Mouse (Mus musculus) adrenal gland, postnatal 10 days (tissue): ENCODE measurements around the gene Atp6v0b. TPM values are rescaled to one million over a fixed set of nuclear protein-coding genes. Genes with fewer than 3 reads are reported as not detected.
A peak's percentile ranks its signal among the peaks of the same experiment; 100 is the strongest.

ENCODE experiments used
- DNase-seq: peaks from one replicate; pipeline ENCODE4 v3.0.0; 2021; ENCODE audit warnings: mixed read lengths
- total RNA-seq, 2 experiments: library from RNA; stranded (reverse); gene quantifications; 2 replicates each; pipeline ENCODE4 v1.2.3; 2021

Gene Atp6v0b
- total RNA-seq, 2 experiments from 2014 or later = 145 to 149 TPM

DNA sequence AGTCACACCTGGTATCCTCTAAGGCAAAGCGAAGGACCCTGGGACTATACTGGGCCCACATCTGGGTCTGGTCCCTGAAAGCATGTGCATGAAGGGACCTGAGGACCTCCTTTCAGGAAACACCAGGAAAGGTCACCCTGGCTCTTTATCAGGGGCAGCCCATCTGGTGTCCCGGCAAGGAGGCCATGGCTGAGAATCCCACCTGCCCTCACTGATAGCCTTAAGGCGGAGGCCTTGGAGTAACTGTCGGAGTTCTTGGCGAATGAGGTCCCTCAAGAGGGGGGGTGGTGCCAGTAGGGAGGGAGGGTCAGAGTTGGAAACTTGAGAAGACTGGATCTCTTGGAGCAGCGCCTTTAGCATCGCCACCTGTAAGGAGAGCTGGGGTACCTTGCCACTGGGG is 15.3 kb downstream of the Atp6v0b start:
- DNase-seq = no peak

DNA sequence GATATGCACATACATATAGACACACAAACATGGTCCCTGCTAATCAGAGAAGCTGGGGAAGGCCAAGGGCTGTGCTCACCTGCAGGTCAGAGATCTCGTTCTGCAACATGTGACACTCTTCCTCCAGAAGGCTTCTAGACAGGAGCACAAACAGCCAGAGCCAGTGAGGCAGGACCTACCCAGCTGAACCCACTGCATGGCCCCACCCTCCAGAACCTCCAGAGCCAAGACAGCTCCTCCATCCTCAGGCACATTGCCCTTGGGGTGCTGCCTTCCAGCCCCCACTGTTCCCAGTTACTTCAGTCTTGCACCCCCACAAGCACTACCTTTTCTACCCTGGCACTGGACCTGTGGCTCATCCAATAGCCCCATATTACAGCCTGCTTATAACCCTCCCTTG is 16.7 kb downstream of the Atp6v0b start:
- DNase-seq = no peak

DNA sequence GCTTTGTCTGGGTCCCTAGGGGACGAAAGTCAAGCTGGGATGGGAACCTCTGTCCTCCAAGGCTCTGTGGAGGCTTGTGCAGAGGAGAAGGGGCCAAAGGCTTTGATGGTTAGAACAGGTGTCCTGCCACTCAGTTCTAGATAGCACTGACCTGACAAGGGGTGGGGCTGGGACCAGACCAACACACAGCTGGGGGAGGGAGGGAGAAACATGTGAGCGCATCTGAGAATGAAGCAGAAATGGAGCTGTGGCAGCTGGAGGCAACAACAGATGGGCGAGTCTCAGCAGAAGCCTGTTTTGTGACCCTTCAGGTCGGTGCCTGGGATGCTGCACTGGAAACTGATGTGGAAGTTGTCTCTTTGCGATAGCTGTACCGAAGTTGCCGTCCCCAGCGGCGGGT is 17.8 kb downstream of the Atp6v0b start:
- DNase-seq = no peak

DNA sequence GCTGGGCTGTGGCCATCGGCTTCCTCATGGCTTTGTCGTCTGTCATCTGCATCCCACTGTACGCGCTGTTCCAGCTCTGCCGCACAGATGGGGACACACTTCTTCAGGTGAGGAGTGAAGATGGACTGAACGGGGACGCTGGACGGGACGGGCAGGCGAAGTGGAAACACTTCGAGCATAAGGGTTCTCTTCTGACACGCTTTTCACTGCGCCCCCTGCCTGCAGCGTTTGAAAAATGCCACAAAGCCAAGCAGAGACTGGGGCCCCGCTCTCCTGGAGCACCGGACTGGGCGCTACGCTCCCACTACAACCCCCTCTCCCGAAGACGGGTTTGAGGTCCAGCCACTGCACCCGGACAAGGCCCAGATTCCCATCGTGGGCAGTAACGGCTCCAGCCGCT is 19.3 kb downstream of the Atp6v0b start:
- peak; percentile 81 for DNase-seq

DNA sequence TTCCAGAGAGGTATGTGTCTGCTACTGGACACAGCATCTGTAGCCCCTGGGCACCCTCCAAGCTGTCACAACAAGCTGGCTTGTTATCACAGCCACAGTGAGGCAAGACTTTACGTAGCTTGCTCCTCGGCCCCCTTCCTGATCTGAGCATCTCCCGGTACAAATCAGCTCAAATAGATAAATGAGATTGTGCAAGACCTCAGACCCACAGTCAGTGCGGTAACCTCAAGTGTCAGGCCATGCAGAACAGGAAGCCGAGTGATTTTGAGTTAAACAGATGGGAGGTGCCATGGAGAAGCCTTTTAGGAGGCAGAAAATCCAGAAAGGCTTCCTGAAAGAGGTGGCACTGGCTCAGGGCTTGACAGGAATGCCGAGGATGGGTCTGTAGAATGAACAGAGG is 20.1 kb downstream of the Atp6v0b start:
- no peak for DNase-seq

DNA sequence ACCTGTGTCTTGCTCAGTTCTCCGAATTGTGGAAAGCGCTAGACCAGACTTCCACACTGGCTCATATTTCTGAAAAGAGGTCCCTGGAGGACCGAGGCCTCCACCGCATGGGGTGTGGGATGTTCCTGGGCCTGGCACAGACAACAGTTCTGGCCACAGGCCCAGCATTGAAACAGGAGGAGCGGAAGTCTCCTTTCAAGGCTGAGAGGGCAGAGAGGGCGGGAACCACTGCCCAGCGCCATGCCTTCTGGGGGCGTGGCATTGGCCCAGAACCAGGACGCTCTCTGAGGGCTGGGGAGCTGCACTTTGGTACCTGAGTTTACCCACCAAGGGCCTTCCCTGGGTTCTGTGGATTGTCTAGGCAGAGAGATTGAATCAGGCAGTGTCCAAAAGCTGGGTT is 21.1 kb downstream of the Atp6v0b start:
- peak; percentile 93 for DNase-seq

DNA sequence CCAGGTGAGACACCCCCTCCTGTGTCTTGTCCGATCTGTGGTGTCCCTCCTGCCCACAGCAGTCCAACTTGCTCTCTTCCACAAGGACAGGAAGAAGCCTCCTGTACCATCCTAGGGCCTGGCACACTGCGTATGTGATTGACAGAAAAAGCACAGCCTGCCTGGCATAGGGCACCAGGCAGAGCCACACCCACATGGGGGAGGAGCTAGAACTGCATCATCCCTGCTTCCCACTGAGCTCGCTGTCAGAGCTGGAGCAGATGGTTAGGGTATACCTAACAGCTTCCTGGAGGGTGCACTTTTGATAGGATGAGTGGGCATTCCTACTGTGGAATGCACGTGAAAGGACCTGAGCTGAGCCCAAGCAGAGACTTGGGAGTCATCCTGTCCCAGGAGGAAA is 24.3 kb downstream of the Atp6v0b start:
- DNase-seq = peak; percentile 44

DNA sequence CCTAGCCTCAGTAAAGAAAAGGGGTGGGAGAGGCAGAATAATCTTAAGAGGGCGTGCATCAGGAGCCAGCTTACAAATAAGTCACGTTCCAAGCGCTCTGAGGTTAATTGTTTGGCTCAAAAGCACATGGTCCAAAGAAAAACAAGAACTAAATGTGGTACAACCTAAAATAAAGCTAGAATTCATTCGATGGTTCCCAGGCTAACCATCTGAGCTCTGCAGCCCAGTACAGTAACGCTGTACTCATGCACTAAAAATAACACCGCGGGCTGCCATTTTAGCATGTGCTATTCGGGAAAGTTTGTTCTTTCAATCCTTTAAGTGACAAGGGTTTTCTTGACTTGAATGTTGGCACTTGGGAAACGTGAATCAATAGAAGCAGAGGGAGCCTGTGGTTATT is 26.6 kb downstream of the Atp6v0b start:
- DNase-seq = no peak

DNA sequence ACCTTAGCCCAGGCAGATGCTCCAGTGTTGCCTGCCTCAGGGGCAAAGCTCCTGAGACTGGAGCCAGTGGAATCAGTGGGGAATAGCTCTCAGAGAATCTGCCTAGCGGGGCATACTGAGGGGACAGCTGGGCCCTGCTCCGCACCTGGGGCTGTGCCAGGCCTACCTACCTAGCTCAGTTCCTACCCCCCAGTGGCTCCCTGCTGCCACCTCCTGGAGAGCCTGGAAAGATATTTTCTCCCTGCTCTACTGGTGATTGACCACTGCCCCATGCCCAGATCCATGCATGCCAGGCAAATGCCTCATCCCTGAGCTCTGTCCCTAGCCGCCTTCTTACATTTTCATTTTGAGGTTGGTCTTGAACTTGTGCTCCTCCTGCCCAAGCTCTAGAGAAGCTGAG is 28.3 kb downstream of the Atp6v0b start:
- peak; percentile 82 for DNase-seq

DNA sequence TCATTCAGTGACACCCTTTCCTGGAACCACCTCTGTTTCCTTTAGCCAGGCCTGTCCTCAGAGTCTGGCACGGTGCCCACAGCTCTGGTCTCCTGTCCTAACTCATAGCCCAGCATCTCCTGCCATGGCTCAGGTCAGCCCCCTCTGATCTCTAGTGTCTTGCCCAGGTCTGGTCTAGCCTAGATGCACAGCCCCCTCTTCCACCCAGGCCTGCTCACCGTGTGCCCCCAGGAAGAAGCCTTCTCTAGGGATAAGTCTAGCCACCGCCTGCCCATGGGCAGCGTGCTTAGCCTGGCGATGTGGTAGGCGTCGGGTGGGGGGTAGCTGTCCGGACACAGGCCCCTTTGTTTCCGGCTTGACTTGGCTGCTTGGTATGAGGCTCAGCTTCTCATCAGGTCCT is 32.0 kb downstream of the Atp6v0b start:
- DNase-seq = peak; percentile 52

DNA sequence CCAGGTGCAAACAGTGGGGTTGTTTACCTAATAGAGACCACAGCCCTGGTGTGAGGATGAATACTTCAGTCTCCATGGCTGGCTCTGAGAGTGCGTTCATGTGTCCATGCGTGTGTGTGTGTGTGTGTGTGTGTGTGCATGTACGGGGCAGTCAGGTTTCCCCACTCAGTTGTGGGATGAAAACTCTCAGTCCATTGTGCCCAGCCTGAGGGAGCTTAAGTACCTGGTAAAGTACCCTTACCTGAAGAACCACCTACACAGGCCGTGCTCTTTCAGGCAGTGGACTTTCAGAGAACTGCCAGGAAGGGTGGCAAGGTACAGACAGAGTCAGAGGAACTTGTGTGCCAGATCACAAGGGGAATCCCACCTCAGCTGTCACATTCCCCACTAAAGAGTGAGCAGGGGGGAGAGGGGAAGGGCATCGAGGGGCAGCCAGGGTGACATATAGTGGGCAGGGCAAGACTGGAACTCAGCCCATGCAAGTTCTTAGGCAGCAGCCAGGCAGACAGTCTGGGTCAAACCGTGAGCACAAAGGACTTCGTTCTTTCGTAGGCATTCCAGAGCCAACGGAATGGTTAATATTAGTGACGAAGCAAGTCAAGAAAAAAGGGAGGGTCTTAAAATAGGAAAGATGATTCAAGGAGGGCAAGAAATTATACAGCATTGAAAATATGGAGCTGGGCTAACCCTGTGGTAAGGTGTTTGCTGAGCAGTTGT is 34.8 kb downstream of the Atp6v0b start:
- DNase-seq = no peak

DNA sequence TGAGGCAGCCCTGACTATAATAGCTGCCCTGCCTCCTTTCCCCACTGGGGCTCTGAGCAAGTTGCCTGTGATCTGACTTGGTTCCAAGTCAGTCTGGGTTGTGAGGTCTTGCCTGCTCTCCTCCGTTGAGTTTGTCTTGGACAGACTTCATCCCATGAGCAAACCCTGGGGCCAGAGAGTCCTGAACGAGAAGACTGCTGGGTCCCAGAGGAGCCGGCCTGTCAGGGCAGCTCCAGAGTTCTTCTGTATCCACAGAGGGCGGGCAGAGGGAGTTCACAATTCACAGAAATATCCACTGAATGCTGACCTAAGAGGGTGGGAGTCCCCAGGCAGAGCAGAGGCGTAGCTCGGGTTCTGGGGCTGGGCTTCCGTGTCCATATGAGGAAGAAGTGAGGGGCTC is 36.3 kb downstream of the Atp6v0b start:
- DNase-seq = peak; percentile 56

DNA sequence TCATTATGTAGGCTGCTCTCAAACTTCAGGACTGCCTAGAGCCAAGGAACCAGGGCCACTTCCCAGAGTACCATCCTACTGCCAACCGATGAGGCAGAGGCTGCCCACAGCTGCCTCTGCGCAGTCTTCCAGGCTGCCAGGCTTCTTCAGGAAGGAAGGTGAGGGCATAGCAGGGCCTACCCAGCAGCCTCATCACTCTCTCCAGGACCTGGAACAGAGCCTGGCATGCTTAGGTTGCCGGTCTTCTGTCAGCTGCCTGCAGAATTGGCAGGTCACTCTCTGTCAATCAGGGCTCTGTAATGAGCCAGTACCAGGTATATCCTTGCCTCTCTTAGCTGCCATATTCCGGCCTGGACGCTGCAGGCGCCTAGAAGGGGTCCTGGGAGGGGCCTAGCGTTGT is 37.0 kb downstream of the Atp6v0b start:
- no peak for DNase-seq

DNA sequence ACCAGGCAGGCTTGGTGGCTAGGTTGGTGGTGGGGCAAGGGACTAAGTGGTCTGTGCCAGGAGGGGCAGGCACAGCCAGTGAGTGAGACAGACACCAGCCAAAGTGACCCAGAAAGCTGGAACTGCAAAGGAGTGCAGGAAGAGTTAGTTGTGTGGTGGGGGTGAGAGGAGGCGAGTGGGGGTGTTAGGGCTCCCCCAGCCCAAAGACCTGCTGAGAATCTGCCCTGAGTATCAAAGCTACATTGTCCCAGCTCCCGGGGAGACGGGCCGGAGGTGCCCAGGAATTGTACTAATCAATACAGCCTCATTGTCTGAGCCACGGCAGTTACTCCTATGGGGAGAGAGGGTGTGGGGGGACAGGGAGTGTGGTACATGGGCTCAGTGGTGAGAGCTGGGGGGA is 37.6 kb downstream of the Atp6v0b start:
- no peak for DNase-seq

DNA sequence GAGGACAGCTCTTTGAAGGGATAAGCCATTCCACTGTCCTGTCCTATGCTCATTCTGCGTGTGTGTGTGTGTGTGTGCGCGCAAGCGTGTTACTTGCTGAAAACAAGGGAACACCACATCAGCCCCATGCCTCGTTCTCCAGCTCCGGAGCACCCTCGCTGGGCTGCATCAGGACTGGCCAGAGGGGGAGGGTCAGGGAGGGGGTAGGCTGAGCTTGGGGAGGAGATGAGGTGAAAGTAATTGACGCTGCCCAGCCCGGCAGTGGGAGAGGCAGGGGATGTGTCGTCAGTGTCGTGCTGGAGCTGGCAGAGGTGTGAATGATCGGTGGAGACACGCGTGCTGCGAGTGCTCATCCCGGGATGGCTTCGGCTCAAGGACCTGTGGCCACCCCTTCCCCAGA is 38.1 kb downstream of the Atp6v0b start:
- no peak for DNase-seq

DNA sequence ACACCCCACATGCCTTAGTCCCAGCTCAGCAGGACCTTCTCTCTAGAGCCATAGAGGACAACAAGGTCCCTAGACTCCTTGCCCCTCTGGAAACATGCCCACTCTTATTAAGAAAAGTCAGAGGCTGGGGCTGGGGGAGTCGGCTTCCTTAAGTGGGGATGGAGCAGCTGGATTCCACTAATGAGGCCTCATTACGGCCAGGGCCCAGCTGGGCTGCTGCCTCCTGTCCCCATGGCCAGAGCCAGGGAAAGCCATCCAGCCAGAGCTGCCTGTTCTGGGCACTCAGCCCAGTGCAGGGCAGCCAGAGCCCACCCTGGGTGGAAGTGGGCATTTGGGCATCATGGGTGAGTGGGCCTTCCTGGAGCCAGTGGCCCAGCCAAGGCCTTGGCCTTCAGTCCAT is 40.1 kb downstream of the Atp6v0b start:
- no peak for DNase-seq

DNA sequence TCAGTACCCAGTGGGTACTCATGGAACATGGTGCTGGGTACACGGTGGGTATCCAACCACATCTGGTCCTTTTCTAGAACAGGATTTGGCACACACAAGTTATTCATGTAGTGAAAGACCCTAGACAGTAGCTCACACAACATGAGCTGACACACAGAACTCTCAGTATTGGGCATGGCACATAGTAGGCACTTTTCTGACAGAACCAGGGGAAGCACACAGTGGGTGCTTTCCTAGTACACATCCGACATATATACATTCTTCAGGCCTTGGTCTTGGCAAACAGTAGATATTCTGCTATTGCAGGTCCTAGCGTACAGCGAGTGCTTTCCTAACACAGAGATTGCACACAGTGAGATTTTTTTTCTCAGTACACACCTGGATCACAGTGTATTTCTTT is 40.9 kb downstream of the Atp6v0b start:
- no peak for DNase-seq

DNA sequence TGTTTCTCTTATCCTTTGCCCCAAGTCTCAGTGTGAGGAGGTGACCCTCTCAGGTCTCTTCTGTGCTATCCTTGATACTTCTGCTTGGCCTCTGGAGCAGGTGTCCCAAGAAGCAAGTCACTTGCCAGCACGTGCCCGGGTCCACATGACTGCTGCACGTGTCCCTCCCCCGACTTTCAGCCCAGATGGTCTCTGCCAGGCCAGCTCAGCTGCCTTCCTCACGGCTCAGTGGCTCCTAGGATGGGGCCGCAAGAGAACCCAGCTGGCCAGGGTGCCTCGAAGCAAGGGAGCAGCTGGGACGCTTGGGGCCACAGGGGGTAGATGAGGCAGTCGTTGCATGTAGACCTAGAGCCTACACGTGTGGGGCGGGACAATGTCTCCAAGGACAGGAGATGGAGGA is 41.8 kb downstream of the Atp6v0b start:
- DNase-seq = no peak

DNA sequence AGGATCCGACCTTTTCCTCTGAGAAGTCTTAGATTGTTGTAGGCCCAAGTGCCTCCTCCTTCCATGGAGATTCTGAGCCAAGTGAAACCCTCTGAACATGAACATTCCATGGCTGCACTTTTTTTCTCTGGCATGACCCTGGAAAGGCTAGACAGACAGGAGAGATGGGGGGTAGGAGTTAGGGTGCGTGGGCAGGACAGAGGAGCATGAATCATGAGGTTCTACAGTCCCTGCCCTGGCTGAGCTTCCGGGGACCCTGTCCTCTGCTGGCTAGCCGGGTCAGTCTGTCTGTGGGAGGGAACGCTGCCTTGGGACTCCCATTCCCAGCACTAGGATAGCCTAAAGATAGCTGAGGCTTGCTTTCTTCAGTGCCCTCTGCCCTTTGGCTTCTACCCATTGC is 42.7 kb downstream of the Atp6v0b start:
- DNase-seq = no peak

DNA sequence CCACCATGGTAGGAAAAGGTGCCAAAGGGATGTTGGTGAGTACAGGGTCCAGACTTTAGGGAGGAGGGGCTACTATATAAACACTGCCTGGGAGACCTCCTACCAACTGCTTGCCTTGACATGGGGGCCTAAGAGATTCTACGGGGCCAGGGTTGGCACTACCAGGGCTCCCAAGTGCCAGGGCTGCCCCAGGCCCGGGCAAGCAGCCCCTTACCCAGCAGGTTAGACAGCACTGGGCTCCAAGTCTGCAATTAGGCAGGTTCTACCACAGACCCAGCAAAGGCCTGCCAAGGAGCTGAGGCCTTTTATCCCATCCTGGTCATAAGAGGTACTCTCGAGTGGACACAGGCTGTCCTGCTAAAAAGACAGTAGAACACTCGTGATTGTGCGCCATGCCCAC is 44.0 kb downstream of the Atp6v0b start:
- no peak for DNase-seq

DNA sequence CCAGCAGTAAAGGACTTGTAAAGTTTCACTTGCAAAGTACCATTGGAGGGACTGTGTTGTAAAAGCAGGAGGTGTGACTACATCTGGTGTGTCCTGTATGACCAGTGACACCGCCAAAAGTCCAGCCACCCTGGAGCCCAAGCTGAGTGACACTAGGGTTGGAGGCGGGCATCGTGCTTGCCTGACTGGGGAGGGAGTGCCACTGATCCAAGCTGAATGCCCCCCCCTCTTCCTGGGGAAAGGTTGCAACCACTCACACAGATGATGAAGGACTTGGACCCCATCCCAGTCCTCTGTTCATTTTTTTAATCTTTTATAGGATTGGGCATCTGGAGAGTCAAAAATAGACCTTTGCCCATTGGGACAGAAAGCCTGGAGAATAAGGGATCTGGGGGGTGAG is 45.6 kb downstream of the Atp6v0b start:
- no peak for DNase-seq

DNA sequence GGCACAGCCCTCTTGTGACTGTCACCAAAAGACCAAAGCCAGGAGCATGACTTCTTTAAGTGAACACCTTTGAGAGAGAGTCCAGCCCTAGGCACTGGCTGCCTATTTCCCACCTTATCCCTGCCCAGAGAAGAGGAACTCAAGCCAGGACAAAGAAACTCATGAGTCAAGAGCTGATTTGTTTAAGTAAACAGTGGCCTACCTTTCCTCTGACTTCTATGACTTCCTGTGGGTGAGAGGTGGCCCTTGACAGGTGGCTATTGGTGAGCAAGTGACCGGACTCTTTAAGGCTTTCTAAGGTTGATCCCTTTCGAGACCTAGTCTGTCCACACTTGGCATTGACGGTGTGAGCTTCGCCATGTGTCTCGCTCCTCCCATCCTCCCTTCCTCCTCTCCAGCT is 46.3 kb downstream of the Atp6v0b start:
- no peak for DNase-seq

DNA sequence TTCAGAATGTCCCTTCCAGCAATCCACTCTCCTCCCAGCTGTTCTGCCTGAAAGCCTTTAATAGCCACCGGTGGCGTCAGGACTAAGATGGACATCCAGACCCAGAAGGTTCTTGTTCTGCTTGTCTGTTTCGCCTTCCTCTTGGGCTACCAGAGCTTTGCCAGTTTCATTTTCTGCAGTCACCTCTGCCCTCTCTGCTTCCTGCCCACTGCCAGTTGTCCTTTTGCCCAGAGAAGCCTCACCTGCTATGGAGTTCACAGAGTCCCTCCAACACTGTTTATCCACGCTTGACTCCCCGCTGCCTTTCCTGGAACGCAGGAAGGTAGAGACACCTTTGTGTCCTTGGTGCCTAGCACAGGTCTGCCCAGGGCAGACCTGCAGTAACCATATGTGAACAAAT is 47.8 kb downstream of the Atp6v0b start:
- no peak for DNase-seq

DNA sequence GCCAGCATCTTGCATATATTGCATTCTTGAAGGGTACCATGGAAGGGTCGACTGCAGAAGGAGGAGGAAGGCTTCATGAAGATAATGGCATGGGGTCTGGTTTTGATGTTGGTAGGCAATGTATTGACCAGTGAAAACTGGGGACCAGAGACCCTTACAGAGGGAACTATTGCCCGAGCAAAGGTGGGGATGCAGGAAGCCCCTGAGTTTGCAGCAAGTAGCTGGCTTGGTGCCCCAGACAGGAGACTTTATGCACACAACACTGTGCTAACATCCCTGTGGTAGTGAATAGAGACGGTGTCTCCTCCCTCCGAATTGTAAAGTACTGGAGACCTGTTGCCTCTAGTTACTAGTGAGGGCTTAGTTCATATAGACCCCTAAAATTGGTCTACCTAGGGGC is 49.9 kb downstream of the Atp6v0b start:
- no peak for DNase-seq

DNA sequence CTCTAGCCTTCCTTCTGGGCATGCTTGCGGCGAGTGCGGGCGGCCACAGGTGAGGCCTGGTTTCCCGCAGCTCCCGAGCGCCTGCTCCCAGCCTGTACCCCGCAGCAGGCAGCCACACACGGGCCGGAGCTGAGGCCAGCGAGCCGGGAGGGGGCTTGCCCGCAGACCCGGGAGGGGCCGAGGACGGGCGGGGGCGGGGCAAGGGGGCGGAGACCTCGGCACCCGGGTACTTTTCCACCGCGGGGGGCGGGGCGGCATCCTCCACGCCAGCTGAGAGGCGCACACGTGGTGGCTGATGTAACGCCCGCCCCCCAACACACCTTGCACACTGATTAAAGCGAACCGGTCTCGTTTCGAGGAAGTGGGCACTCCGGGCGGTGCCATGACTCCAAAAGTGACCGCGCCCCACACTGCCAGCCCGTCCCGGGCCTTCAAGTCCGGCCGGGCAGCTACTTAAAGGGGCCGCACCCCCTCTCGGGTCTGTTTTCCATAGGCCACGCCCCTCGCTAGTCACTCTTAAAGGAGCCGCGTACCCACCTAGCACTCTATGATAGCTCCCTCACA is 50.8 kb downstream of the Atp6v0b start:
- DNase-seq = peak; percentile 94
